Mouse (Mus musculus) ES-Bruce4 (cell line): ENCODE measurements around the gene Erc2.

ENCODE experiments used
- CTCF ChIP-seq: IDR thresholded peaks from one replicate; pipeline ENCODE4 v1.8.1; 2011; ENCODE audit warnings: low read depth, low read length
- EP300 ChIP-seq: IDR thresholded peaks from 2 replicates; pipeline ENCODE4 v1.6.1; 2011; ENCODE audit warnings: low read depth, low read length; ENCODE audit not compliant: insufficient read depth

DNA sequence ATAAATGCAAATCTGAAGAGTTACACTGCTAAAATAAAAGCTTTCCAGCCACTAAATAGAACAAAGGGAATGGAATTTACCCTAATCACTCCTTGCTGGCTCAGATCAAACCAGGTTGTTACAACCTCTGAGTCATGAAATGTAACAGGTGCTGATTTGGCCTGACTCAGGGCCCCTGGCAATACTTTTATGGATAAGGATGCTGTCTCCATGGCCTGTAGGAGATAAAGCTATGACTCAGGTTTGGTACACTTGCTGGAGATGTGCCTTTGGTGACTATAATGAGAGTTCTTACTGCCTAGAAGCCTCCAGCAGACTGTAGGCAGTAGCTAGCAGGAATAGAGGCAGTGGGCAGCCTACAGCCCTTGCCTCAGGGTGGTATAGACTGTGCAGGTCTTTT lies 240.1 kb downstream of the Erc2 start:
- no peak for TF ChIP-seq CTCF
- TF ChIP-seq EP300 = no peak
